Mouse (Mus musculus) forebrain, embryonic 14.5 days (tissue): ENCODE results near the gene Ebi3. TPM values are rescaled to one million over a fixed set of nuclear protein-coding genes. Genes with fewer than 3 reads are reported as not detected.

Source experiments
- polyA plus RNA-seq: library from polyadenylated mRNA; unstranded; fragments of >200 nt; fragmentation: Nextera tagmentation; extraction: Ambion mirVana; gene quantifications from 2 replicates; pipeline ENCODE4 v1.2.1, GENCODE M21; 2014

Ebi3 gene
- polyA plus RNA-seq, 1 experiment from 2014 or later: 2.6 TPM

Other genes with a start within 250 kb of the Ebi3 start
- gene Pot1b, start 240.0 kb upstream of the Ebi3 start, polyA plus RNA-seq: 5.7 TPM in 2 replicates
- 0.09 TPM in 1 of 2 replicates, not detected in the other for gene Adgre4, start 202.7 kb upstream of the Ebi3 start, polyA plus RNA-seq
- gene Zfp119a, start 73.7 kb upstream of the Ebi3 start, polyA plus RNA-seq: 9.9 and 12.5 TPM in 2 replicates
- 16.1 and 16.9 TPM in 2 replicates for gene Zfp959, start 60.5 kb upstream of the Ebi3 start, polyA plus RNA-seq
- 9.8 and 10.3 TPM in 2 replicates for gene Zfp119b, start 3.1 kb upstream of the Ebi3 start, polyA plus RNA-seq
- 25.4 and 26.1 TPM in 2 replicates for gene Yju2, start 6.5 kb downstream of the Ebi3 start, polyA plus RNA-seq
- gene Shd, start 17.8 kb downstream of the Ebi3 start, polyA plus RNA-seq: 109 and 111 TPM in 2 replicates
- gene Fsd1, start 33.9 kb downstream of the Ebi3 start, polyA plus RNA-seq: 106 and 121 TPM in 2 replicates
- 4.7 and 5.0 TPM in 2 replicates for gene Stap2, start 52.9 kb downstream of the Ebi3 start, polyA plus RNA-seq
- gene Mpnd, start 53.1 kb downstream of the Ebi3 start, polyA plus RNA-seq: 170 TPM in 2 replicates
- 96.0 and 113 TPM in 2 replicates for gene Sh3gl1, start 84.0 kb downstream of the Ebi3 start, polyA plus RNA-seq
- gene Chaf1a, start 87.8 kb downstream of the Ebi3 start, polyA plus RNA-seq: 6.8 and 6.9 TPM in 2 replicates
- 68.8 and 83.7 TPM in 2 replicates for gene Ubxn6, start 122.4 kb downstream of the Ebi3 start, polyA plus RNA-seq
- gene Hdgfl2, start 127.0 kb downstream of the Ebi3 start, polyA plus RNA-seq: 81.5 and 109 TPM in 2 replicates
- gene Plin4, start 157.2 kb downstream of the Ebi3 start, polyA plus RNA-seq: 0.04 and 0.07 TPM in 2 replicates
- gene Plin5, start 165.0 kb downstream of the Ebi3 start, polyA plus RNA-seq: 0.42 and 0.67 TPM in 2 replicates
- not detected in 2 replicates for gene Lrg1, start 169.4 kb downstream of the Ebi3 start, polyA plus RNA-seq
- 9.4 and 12.1 TPM in 2 replicates for gene Sema6b, start 187.7 kb downstream of the Ebi3 start, polyA plus RNA-seq
- gene Tnfaip8l1, start 209.8 kb downstream of the Ebi3 start, polyA plus RNA-seq: 9.7 and 10.9 TPM in 2 replicates
- gene Mydgf, start 231.3 kb downstream of the Ebi3 start, polyA plus RNA-seq: 58.8 and 63.5 TPM in 2 replicates